Mouse (Mus musculus) urinary bladder, adult 18-20 months (tissue): ENCODE data around the gene Pdcl2.

Source experiments
- DNase-seq, 2 experiments: peaks; one replicate each; pipeline ENCODE4 v3.0.0; 2022; ENCODE audit warnings: low spot score in 2 of 2, mixed read lengths in 2 of 2

The Pdcl2 gene

GRCm38 (mm10) chr5:76330953-76331352, at the start of gene Pdcl2:
TSS of gene Pdcl2 (minus strand) at chr5:76331156.
- DNase-seq = no peak

- DNase-seq = no peak
Measured at GRCm38 (mm10) chr5:76379216-76379615, 48.3 kb upstream of the Pdcl2 start.

- no peak for DNase-seq
Measured at GRCm38 (mm10) chr5:76369215-76369840, 38.4 kb upstream of the Pdcl2 start.

GRCm38 (mm10) chr5:76365406-76365805, 34.5 kb upstream of the Pdcl2 start:
- DNase-seq = no peak

- no peak for DNase-seq
Measured at GRCm38 (mm10) chr5:76363453-76364104, 32.6 kb upstream of the Pdcl2 start, which contains the start of gene Nmu. TSS of gene Nmu (minus strand) at chr5:76363788.

- DNase-seq = no peak
Measured at GRCm38 (mm10) chr5:76360786-76361185, 29.8 kb upstream of the Pdcl2 start.

GRCm38 (mm10) chr5:76360057-76360456, 29.1 kb upstream of the Pdcl2 start:
- DNase-seq = no peak

GRCm38 (mm10) chr5:76351953-76352611, 21.1 kb upstream of the Pdcl2 start:
- no peak for DNase-seq

- no peak for DNase-seq
Measured at GRCm38 (mm10) chr5:76351537-76351936, 20.6 kb upstream of the Pdcl2 start.

- DNase-seq = peak; percentile 51 to 66
Measured at GRCm38 (mm10) chr5:76346137-76346536, 15.2 kb upstream of the Pdcl2 start.

GRCm38 (mm10) chr5:76340931-76341330, 10.0 kb upstream of the Pdcl2 start:
- no peak for DNase-seq

GRCm38 (mm10) chr5:76337100-76337499, 6.1 kb upstream of the Pdcl2 start:
- DNase-seq = no peak

GRCm38 (mm10) chr5:76333833-76334232, 2.9 kb upstream of the Pdcl2 start:
- DNase-seq = no peak

- DNase-seq = no peak
Measured at GRCm38 (mm10) chr5:76327296-76327695, 3.7 kb downstream of the Pdcl2 start.

- DNase-seq = no peak
Measured at GRCm38 (mm10) chr5:76325113-76325512, 5.8 kb downstream of the Pdcl2 start.

- DNase-seq = no peak
Measured at GRCm38 (mm10) chr5:76321249-76322196, 9.4 kb downstream of the Pdcl2 start.

GRCm38 (mm10) chr5:76308206-76308605, 22.8 kb downstream of the Pdcl2 start:
- no peak for DNase-seq

- no peak for DNase-seq
Measured at GRCm38 (mm10) chr5:76306261-76306660, 24.7 kb downstream of the Pdcl2 start.

- no peak for DNase-seq
Measured at GRCm38 (mm10) chr5:76305616-76306015, 25.3 kb downstream of the Pdcl2 start.

GRCm38 (mm10) chr5:76304452-76305341, 26.3 kb downstream of the Pdcl2 start, which contains the start of gene Clock:
TSS of gene Clock (minus strand) at chr5:76304792.
- DNase-seq = peak; percentile 80 to 89
